Mouse (Mus musculus): ENCODE results near the gene Epha8. TPM values are rescaled to one million over a fixed set of nuclear protein-coding genes. Genes with fewer than 3 reads are reported as not detected.

The Epha8 gene
- total RNA-seq (2021) (not detected), polyA plus RNA-seq (2012; rRNA removed) (0.08 TPM in 1 of 2 replicates, not detected in the other)
- long read RNA-seq: 0 reads

- Histone ChIP-seq H3K27me3 (ENCODE audit: control insufficient read depth, insufficient read depth, low read length) (peaks cover 9% of the 10 kb centered on the region), H3K79me2 (replicated peaks; ENCODE audit: control insufficient read depth, insufficient read depth, low read length) (no peaks in the 10 kb centered on the region), H3K4me1 (ENCODE audit: control insufficient read depth, insufficient read depth, low read length) (no peaks in the 10 kb centered on the region), H3K36me3 (ENCODE audit: control insufficient read depth, insufficient read depth, low read length) (no peaks in the 10 kb centered on the region), H3K27ac (no peak within 1 kb of the TSS), H3K9ac (ENCODE audit: low read depth, low read length) (no peak within 1 kb of the TSS), H3K4me3 (no peak within 1 kb of the TSS)
- TF ChIP-seq POLR2A (IDR thresholded peaks at IDR 0.05; ENCODE audit: insufficient read depth, low read depth, low read length) (no peak), CTCF (IDR thresholded peaks at IDR 0.05) (no peak), EP300 (IDR thresholded peaks at IDR 0.05; ENCODE audit: insufficient read depth, low read depth, low read length) (no peak)
- intact Hi-C loops (cut with DNase I): no loop called here
- 3% methylated on average over 72 of the region's 75 CpGs for WGBS
- DNase-seq: no peak
Observed at GRCm38 (mm10) chr4:136956751-136957446, at the start of gene Epha8. Gene Epha8, minus strand, starts transcription at chr4:136956816.

GRCm38 (mm10) chr4:137001825-137002224 is 45.2 kb upstream of the Epha8 start:
- Histone ChIP-seq H3K79me2 (replicated peaks; ENCODE audit: control insufficient read depth, insufficient read depth, low read length) (no peaks in the 10 kb centered on the region), H3K4me3 (no peak overlapping the region), H3K27me3 (ENCODE audit: control insufficient read depth, insufficient read depth, low read length) (no peaks in the 10 kb centered on the region), H3K4me1 (ENCODE audit: control insufficient read depth, insufficient read depth, low read length) (no peaks in the 10 kb centered on the region), H3K27ac (no peak overlapping the region), H3K9ac (ENCODE audit: low read depth, low read length) (no peak overlapping the region), H3K36me3 (ENCODE audit: control insufficient read depth, insufficient read depth, low read length) (no peaks in the 10 kb centered on the region)
- intact Hi-C loops (cut with DNase I): no loop called here
- TF ChIP-seq EP300 (IDR thresholded peaks at IDR 0.05; ENCODE audit: insufficient read depth, low read depth, low read length) (no peak), CTCF (IDR thresholded peaks at IDR 0.05) (no peak), POLR2A (IDR thresholded peaks at IDR 0.05; ENCODE audit: insufficient read depth, low read depth, low read length) (no peak)
- WGBS: 61% methylated on average over 3 of the region's 3 CpGs
- DNase-seq: no peak

GRCm38 (mm10) chr4:137001020-137001419 is 44.4 kb upstream of the Epha8 start:
- H3K9ac ChIP-seq (ENCODE audit: low read depth, low read length): no peak overlapping the region
- TF ChIP-seq CTCF (IDR thresholded peaks at IDR 0.05) (no peak), EP300 (IDR thresholded peaks at IDR 0.05; ENCODE audit: insufficient read depth, low read depth, low read length) (no peak), POLR2A (IDR thresholded peaks at IDR 0.05; ENCODE audit: insufficient read depth, low read depth, low read length) (no peak)
- H3K36me3 ChIP-seq (ENCODE audit: control insufficient read depth, insufficient read depth, low read length): no peaks in the 10 kb centered on the region
- H3K27me3 ChIP-seq (ENCODE audit: control insufficient read depth, insufficient read depth, low read length): no peaks in the 10 kb centered on the region
- H3K27ac ChIP-seq: no peak overlapping the region
- H3K79me2 ChIP-seq (replicated peaks; ENCODE audit: control insufficient read depth, insufficient read depth, low read length): no peaks in the 10 kb centered on the region
- intact Hi-C loops (cut with DNase I): no loop called here
- 96% methylated on average over 7 of the region's 7 CpGs for WGBS
- H3K4me1 ChIP-seq (ENCODE audit: control insufficient read depth, insufficient read depth, low read length): no peaks in the 10 kb centered on the region
- no peak overlapping the region for H3K4me3 ChIP-seq
- no peak for DNase-seq

- H3K36me3 ChIP-seq (ENCODE audit: control insufficient read depth, insufficient read depth, low read length): no peaks in the 10 kb centered on the region
- no peak overlapping the region for H3K27ac ChIP-seq
- no peak for DNase-seq
- WGBS: 85% methylated on average over 7 of the region's 7 CpGs
- no peak for TF ChIP-seq CTCF (IDR thresholded peaks at IDR 0.05)
- TF ChIP-seq EP300 (IDR thresholded peaks at IDR 0.05; ENCODE audit: insufficient read depth, low read depth, low read length): no peak
- no peak for TF ChIP-seq POLR2A (IDR thresholded peaks at IDR 0.05; ENCODE audit: insufficient read depth, low read depth, low read length)
- H3K9ac ChIP-seq (ENCODE audit: low read depth, low read length): no peak overlapping the region
- H3K79me2 ChIP-seq (replicated peaks; ENCODE audit: control insufficient read depth, insufficient read depth, low read length): no peaks in the 10 kb centered on the region
- intact Hi-C loops (cut with DNase I): no loop called here
- H3K27me3 ChIP-seq (ENCODE audit: control insufficient read depth, insufficient read depth, low read length): no peaks in the 10 kb centered on the region
- no peaks in the 10 kb centered on the region for H3K4me1 ChIP-seq (ENCODE audit: control insufficient read depth, insufficient read depth, low read length)
- H3K4me3 ChIP-seq: no peak overlapping the region
Observed at GRCm38 (mm10) chr4:136998371-136998770, 41.8 kb upstream of the Epha8 start.

GRCm38 (mm10) chr4:136997723-136998345 is 41.2 kb upstream of the Epha8 start:
- Histone ChIP-seq H3K9ac (ENCODE audit: low read depth, low read length) (no peak overlapping the region), H3K4me1 (ENCODE audit: control insufficient read depth, insufficient read depth, low read length) (no peaks in the 10 kb centered on the region), H3K27ac (no peak overlapping the region), H3K27me3 (ENCODE audit: control insufficient read depth, insufficient read depth, low read length) (no peaks in the 10 kb centered on the region), H3K79me2 (replicated peaks; ENCODE audit: control insufficient read depth, insufficient read depth, low read length) (no peaks in the 10 kb centered on the region), H3K4me3 (no peak overlapping the region), H3K36me3 (ENCODE audit: control insufficient read depth, insufficient read depth, low read length) (no peaks in the 10 kb centered on the region)
- WGBS: 91% methylated on average over 12 of the region's 12 CpGs
- TF ChIP-seq CTCF (IDR thresholded peaks at IDR 0.05): no peak
- TF ChIP-seq EP300 (IDR thresholded peaks at IDR 0.05; ENCODE audit: insufficient read depth, low read depth, low read length): no peak
- no peak for TF ChIP-seq POLR2A (IDR thresholded peaks at IDR 0.05; ENCODE audit: insufficient read depth, low read depth, low read length)
- no peak for DNase-seq
- intact Hi-C loops (cut with DNase I): no loop called here

GRCm38 (mm10) chr4:136996933-136997332 is 40.3 kb upstream of the Epha8 start:
- Histone ChIP-seq H3K4me3 (no peak overlapping the region), H3K79me2 (replicated peaks; ENCODE audit: control insufficient read depth, insufficient read depth, low read length) (no peaks in the 10 kb centered on the region), H3K9ac (ENCODE audit: low read depth, low read length) (no peak overlapping the region), H3K27ac (no peak overlapping the region), H3K27me3 (ENCODE audit: control insufficient read depth, insufficient read depth, low read length) (no peaks in the 10 kb centered on the region), H3K36me3 (ENCODE audit: control insufficient read depth, insufficient read depth, low read length) (no peaks in the 10 kb centered on the region), H3K4me1 (ENCODE audit: control insufficient read depth, insufficient read depth, low read length) (no peaks in the 10 kb centered on the region)
- TF ChIP-seq CTCF (IDR thresholded peaks at IDR 0.05) (no peak), POLR2A (IDR thresholded peaks at IDR 0.05; ENCODE audit: insufficient read depth, low read depth, low read length) (no peak), EP300 (IDR thresholded peaks at IDR 0.05; ENCODE audit: insufficient read depth, low read depth, low read length) (no peak)
- no peak for DNase-seq
- intact Hi-C loops (cut with DNase I): no loop called here
- WGBS: 82% methylated on average over 7 of the region's 7 CpGs

All from heart, adult 2 months (tissue).